Mouse (Mus musculus): ENCODE data around the gene Psmb6. TPM values are rescaled to one million over a fixed set of nuclear protein-coding genes. Genes with fewer than 3 reads are reported as not detected.

Gene Psmb6
- polyA plus RNA-seq (2016; fragmentation: Nextera tagmentation; extraction: Ambion mirVana) = 1,108 and 1,160 TPM in 2 replicates

- DNase-seq (ENCODE audit: low spot score) = peak; percentile 92
- Histone ChIP-seq H3K27me3 (ENCODE audit: insufficient read depth, poor library complexity, severe bottlenecking) (peaks cover 7% of the 10 kb centered on the region; the same call in 1 of the 2 replicates), H3K27ac (peak within 1 kb of the TSS; percentile 92), H3K9me3 (no peaks in the 10 kb centered on the region), H3K4me3 (peak within 1 kb of the TSS; percentile 71), H3K4me1 (replicated peaks) (peaks cover 15% of the 10 kb centered on the region), H3K36me3 (peaks cover 37% of the 10 kb centered on the region)
- under 1% methylated on average over 26 of the region's 26 CpGs for WGBS
Observed at GRCm38 (mm10) chr11:70525184-70525678, at the start of gene Psmb6. Gene Psmb6, plus strand, starts transcription at chr11:70525367.

DNA sequence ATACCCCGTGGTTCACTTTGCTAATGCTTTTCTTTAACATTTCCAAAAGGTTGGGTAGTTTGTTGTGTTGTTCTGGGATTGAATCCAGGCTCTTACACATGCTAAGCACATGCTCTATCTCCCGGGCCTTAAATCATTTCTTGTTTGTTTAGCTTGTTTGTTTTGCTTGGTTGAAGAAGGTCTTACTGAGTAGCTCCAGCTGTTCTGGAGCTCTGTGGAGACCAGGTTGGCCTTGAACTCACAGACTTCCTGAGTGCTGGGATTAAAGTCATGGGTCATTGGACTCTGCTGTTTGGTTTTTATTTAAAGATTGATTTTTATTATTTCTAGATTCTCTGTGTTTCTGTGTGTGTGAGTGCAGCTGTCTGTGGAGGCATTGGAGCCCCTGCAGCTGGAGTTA lies 39.7 kb upstream of the Psmb6 start:
- Histone ChIP-seq H3K36me3 (no peaks in the 10 kb centered on the region), H3K4me3 (no peak overlapping the region)

GRCm38 (mm10) chr11:70487816-70488215 lies 37.4 kb upstream of the Psmb6 start:
- H3K4me1 ChIP-seq (replicated peaks) = peaks cover 2% of the 10 kb centered on the region; the same call in 1 of the 2 replicates

More for the DNA sequence above, 39.7 kb upstream of the Psmb6 start:
- Histone ChIP-seq H3K4me1 (replicated peaks) (peaks cover 5% of the 10 kb centered on the region; the same call in 1 of the 2 replicates), H3K27me3 (ENCODE audit: insufficient read depth, poor library complexity, severe bottlenecking) (no peaks in the 10 kb centered on the region), H3K9me3 (no peaks in the 10 kb centered on the region), H3K27ac (no peak overlapping the region)
- DNase-seq (ENCODE audit: low spot score) = no peak
- WGBS = 62% methylated on average over 2 of the region's 2 CpGs

DNA sequence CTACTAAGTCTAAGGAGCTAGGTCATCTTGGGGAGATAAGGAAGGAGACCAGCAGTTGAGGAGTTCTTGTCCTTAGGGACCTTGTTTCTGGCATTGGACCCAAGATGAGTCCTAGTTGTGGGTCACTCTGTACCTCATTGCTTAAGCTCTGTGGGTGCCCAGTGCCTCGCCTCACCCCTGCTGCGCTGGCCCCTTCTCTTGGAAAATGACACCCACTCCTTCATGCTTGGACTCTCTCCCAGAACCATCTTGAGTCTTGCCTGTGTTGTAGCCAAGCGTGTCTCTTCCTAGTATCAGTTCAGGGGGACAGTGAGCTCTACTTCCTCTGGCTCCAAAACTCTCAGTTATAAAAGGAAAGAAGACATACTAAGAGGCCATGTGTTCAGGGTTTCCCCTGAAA lies 36.0 kb upstream of the Psmb6 start:
- Histone ChIP-seq H3K36me3 (no peaks in the 10 kb centered on the region), H3K9me3 (no peaks in the 10 kb centered on the region), H3K27me3 (ENCODE audit: insufficient read depth, poor library complexity, severe bottlenecking) (no peaks in the 10 kb centered on the region), H3K4me1 (replicated peaks) (no peaks in the 10 kb centered on the region), H3K27ac (no peak overlapping the region), H3K4me3 (no peak overlapping the region)
- 91% methylated on average over 3 of the region's 3 CpGs for WGBS
- no peak for DNase-seq (ENCODE audit: low spot score)

More at GRCm38 (mm10) chr11:70487816-70488215, 37.4 kb upstream of the Psmb6 start:
- no peaks in the 10 kb centered on the region for H3K9me3 ChIP-seq
- WGBS = 63% methylated on average over 4 of the region's 4 CpGs
- no peak overlapping the region for H3K27ac ChIP-seq
- H3K4me3 ChIP-seq = no peak overlapping the region
- DNase-seq (ENCODE audit: low spot score) = no peak
- no peaks in the 10 kb centered on the region for H3K36me3 ChIP-seq
- no peaks in the 10 kb centered on the region for H3K27me3 ChIP-seq (ENCODE audit: insufficient read depth, poor library complexity, severe bottlenecking)

GRCm38 (mm10) chr11:70489684-70490083 lies 35.5 kb upstream of the Psmb6 start:
- Histone ChIP-seq H3K36me3 (no peaks in the 10 kb centered on the region), H3K27ac (no peak overlapping the region), H3K9me3 (no peaks in the 10 kb centered on the region), H3K27me3 (ENCODE audit: insufficient read depth, poor library complexity, severe bottlenecking) (no peaks in the 10 kb centered on the region), H3K4me1 (replicated peaks) (no peaks in the 10 kb centered on the region), H3K4me3 (no peak overlapping the region)
- no peak for DNase-seq (ENCODE audit: low spot score)
- WGBS = 88% methylated on average over 6 of the region's 6 CpGs

DNA sequence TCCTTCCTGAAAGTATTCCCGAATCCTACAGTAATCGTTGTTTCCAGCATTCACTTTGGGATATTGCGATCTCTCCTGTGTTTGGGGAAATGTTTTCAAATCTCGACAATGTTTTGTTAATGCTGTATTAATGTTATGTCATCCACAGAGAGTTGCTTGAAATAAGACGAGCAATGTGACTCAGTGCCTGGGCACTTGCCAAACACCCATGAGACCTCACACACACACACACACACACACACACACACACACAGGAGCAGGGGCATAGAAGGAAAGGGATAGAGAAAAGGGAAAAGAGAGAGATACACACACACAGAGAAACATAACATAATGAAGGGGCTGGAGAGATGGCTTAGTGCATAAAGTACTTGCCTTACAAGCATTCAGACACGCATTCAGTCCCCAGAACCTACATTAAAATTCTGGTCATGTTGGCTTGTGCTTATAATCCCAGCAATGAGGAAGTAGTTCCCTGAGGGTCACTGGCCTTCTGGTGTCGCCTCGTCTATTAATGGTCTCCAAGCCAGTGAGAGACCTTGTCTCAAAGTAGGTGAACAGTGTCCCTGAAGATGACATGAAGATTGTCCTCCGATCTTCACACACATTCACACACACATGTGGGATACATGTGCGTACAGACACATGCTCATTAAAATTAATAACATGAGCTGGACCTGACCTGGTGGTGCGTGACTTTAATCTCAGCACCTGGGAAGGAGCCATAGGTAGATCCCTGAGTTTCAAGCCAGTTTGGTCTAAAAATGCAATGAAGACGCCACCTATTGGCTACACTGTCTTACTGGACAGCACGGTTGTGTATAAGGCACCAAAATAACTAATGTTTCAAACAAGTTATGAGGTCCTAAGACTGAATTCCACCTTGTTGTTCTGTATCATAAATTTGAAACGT lies 25.3 kb upstream of the Psmb6 start:
- Histone ChIP-seq H3K4me3 (no peak overlapping the region), H3K27me3 (ENCODE audit: insufficient read depth, poor library complexity, severe bottlenecking) (no peaks in the 10 kb centered on the region), H3K36me3 (no peaks in the 10 kb centered on the region), H3K27ac (no peak overlapping the region), H3K9me3 (no peaks in the 10 kb centered on the region), H3K4me1 (replicated peaks) (no peaks in the 10 kb centered on the region)
- DNase-seq (ENCODE audit: low spot score) = no peak
- 77% methylated on average over 14 of the region's 14 CpGs for WGBS

- H3K27ac ChIP-seq = no peak overlapping the region
- no peaks in the 10 kb centered on the region for H3K4me1 ChIP-seq (replicated peaks)
- DNase-seq (ENCODE audit: low spot score) = no peak
- H3K36me3 ChIP-seq = no peaks in the 10 kb centered on the region
- H3K4me3 ChIP-seq = no peak overlapping the region
- 91% methylated on average over 1 of the region's 1 CpGs for WGBS
- no peaks in the 10 kb centered on the region for H3K9me3 ChIP-seq
- peaks cover 6% of the 10 kb centered on the region; the same call in 1 of the 2 replicates for H3K27me3 ChIP-seq (ENCODE audit: insufficient read depth, poor library complexity, severe bottlenecking)
Observed at GRCm38 (mm10) chr11:70500476-70500812, 24.7 kb upstream of the Psmb6 start.

DNA sequence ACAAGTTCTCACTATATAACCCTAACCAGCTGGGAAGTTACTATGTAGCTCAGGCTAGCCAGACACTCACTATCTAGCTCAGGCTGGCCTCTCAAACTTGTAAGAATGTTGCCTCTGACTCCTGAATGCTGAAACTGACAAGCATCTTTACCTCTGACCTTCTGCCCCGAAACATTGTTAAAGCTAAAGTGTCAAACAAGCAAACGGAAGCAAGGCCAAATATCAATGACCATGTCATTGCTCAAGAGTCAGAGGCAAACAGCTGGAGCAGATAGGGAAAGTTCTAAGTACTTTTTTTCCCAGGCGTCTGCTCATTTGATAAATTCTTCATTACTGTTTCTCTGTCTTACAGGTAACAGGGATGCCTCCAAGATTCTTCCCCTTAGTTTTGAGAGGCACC lies 23.1 kb upstream of the Psmb6 start:
- Histone ChIP-seq H3K27me3 (ENCODE audit: insufficient read depth, poor library complexity, severe bottlenecking) (peaks cover 8% of the 10 kb centered on the region; the same call in 1 of the 2 replicates), H3K9me3 (no peaks in the 10 kb centered on the region), H3K36me3 (no peaks in the 10 kb centered on the region), H3K4me1 (replicated peaks) (no peaks in the 10 kb centered on the region), H3K4me3 (no peak overlapping the region), H3K27ac (no peak overlapping the region)
- WGBS = 79% methylated on average over 3 of the region's 3 CpGs
- no peak for DNase-seq (ENCODE audit: low spot score)

- no peaks in the 10 kb centered on the region for H3K9me3 ChIP-seq
- peaks cover 6% of the 10 kb centered on the region for H3K4me1 ChIP-seq (replicated peaks)
- H3K27me3 ChIP-seq (ENCODE audit: insufficient read depth, poor library complexity, severe bottlenecking) = peaks cover 25% of the 10 kb centered on the region
- H3K4me3 ChIP-seq = no peak within 1 kb of the TSS
- 73% methylated on average over 9 of the region's 9 CpGs for WGBS
- H3K27ac ChIP-seq = no peak within 1 kb of the TSS
- H3K36me3 ChIP-seq = no peaks in the 10 kb centered on the region
- DNase-seq (ENCODE audit: low spot score) = no peak
Observed at GRCm38 (mm10) chr11:70504970-70505369, 20.2 kb upstream of the Psmb6 start, which contains the start of gene Tm4sf5. Gene Tm4sf5, plus strand, starts transcription at chr11:70505244.

DNA sequence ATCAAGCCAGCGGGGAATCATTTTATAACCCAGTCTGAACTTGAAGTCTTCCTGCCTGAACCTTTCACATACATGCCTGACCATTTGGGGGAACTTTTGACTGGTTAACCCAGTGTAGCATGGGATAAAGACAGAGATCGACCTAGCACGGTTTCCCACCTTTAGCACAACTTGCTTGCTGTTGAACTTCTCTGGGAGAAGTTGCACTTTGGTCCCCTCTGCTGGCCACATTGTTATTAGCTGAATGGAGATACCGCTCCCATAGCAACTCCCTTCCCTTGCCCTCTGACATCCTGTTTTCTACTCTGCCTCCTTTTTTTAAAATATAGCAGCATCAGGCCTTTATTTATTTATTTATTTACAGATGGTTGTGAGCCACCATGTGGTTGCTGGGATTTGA lies 18.8 kb upstream of the Psmb6 start:
- no peak overlapping the region for H3K27ac ChIP-seq
- H3K9me3 ChIP-seq = no peaks in the 10 kb centered on the region
- H3K36me3 ChIP-seq = no peaks in the 10 kb centered on the region
- peaks cover 30% of the 10 kb centered on the region for H3K27me3 ChIP-seq (ENCODE audit: insufficient read depth, poor library complexity, severe bottlenecking)
- DNase-seq (ENCODE audit: low spot score) = peak; percentile 55
- no peak overlapping the region for H3K4me3 ChIP-seq
- 28% methylated on average over 4 of the region's 4 CpGs for WGBS
- peaks cover 14% of the 10 kb centered on the region for H3K4me1 ChIP-seq (replicated peaks)

DNA sequence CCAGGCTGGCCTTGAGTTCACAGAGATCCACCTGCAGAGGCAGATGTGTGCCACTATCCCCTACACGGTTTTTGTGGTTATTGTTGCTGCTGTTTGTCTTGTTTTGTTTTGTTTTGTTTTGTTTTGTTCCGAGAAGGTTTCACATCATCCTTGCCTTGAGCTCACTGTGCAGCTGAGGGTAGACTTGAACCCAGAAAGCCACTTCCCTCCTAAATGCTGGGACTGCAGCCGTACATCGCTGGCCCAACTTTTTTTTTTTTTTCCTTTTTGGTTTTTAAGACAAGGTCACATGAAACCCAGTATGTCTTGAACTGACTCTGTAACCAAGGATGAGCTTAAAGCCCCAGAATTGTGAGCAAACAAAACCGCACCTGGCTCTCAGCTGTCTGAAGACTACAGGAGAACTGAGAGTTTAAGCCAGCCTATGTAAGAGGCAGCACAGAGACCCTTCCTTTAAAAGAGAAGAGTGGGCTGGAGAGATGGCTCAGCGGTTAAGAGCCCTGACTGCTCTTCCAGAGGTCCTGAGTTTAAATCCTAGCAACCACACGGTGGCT lies 18.1 kb upstream of the Psmb6 start:
- Histone ChIP-seq H3K27me3 (ENCODE audit: insufficient read depth, poor library complexity, severe bottlenecking) (peaks cover 30% of the 10 kb centered on the region), H3K27ac (no peak overlapping the region), H3K36me3 (no peaks in the 10 kb centered on the region), H3K9me3 (no peaks in the 10 kb centered on the region), H3K4me3 (no peak overlapping the region), H3K4me1 (replicated peaks) (peaks cover 14% of the 10 kb centered on the region)
- DNase-seq (ENCODE audit: low spot score) = no peak
- 74% methylated on average over 7 of the region's 7 CpGs for WGBS

GRCm38 (mm10) chr11:70509753-70510564 lies 15.2 kb upstream of the Psmb6 start:
- WGBS = 9% methylated on average over 19 of the region's 19 CpGs
- H3K36me3 ChIP-seq = no peaks in the 10 kb centered on the region
- no peaks in the 10 kb centered on the region for H3K9me3 ChIP-seq
- H3K27me3 ChIP-seq (ENCODE audit: insufficient read depth, poor library complexity, severe bottlenecking) = peaks cover 32% of the 10 kb centered on the region
- peaks cover 26% of the 10 kb centered on the region for H3K4me1 ChIP-seq (replicated peaks)
- H3K27ac ChIP-seq = no peak overlapping the region
- H3K4me3 ChIP-seq = peak overlapping the region; percentile 28
- DNase-seq (ENCODE audit: low spot score) = peak; percentile 55

Measured in hindbrain, embryonic 10.5 days (tissue).